Mouse (Mus musculus) cortical plate, adult 2 months (tissue): ENCODE results near the gene Kansl1.

Experiments
- CTCF ChIP-seq: fragments of 200-500 bp; IDR thresholded peaks from 2 replicates; pipeline ENCODE4 v1.5.1; 2011; ENCODE audit warnings: mild to moderate bottlenecking, control low read depth, low read length; ENCODE audit not compliant: insufficient read depth; ENCODE audit errors: extremely low read depth
- POLR2A ChIP-seq: fragments of 200-500 bp; IDR thresholded peaks from 2 replicates; pipeline ENCODE4 v1.6.1; 2011; ENCODE audit warnings: mild to moderate bottlenecking, low read length, control low read depth; ENCODE audit not compliant: insufficient read depth; ENCODE audit errors: extremely low read depth

GRCm38 (mm10) chr11:104459671-104460070 is 9.0 kb downstream of the Kansl1 start:
- no peak for TF ChIP-seq CTCF
- TF ChIP-seq POLR2A = no peak
